Mouse (Mus musculus): ENCODE results near the gene Eci2. TPM values are rescaled to one million over a fixed set of nuclear protein-coding genes. Genes with fewer than 3 reads are reported as not detected.
A peak's percentile ranks its signal among the peaks of the same experiment; 100 is the strongest.
"Not testable (repeated sequence)": the region's sequence is repeated elsewhere in the genome, so short reads cannot be mapped to it uniquely, and the experiment has no call there.

Gene Eci2
- polyA plus RNA-seq, 1 experiment = 82.4 TPM

GRCm38 (mm10) chr13:34993983-34994811, 32.7 kb downstream of the Eci2 start:
- no peaks in the 10 kb centered on the region for H3K27me3 ChIP-seq (ENCODE audit: control insufficient read depth, insufficient read depth, low read length)
- DNase-seq = peak; percentile 94
- peaks cover 2% of the 10 kb centered on the region for H3K4me1 ChIP-seq (replicated peaks; ENCODE audit: control insufficient read depth, insufficient read depth, low read length)
- peak; percentile 67 for TF ChIP-seq POLR2A (IDR thresholded peaks at IDR 0.05; ENCODE audit: control insufficient read depth, extremely low read depth, insufficient read depth, low read length, poor library complexity)
- no peak for TF ChIP-seq CTCF (IDR thresholded peaks at IDR 0.05; ENCODE audit: borderline replicate concordance, control insufficient read depth, extremely low read depth, insufficient read depth, low read length, poor library complexity)
- peak overlapping the region; percentile 12; the same call in 1 of the 2 replicates for H3K27ac ChIP-seq (ENCODE audit: control insufficient read depth, insufficient read depth, low read length)
- H3K36me3 ChIP-seq (ENCODE audit: control insufficient read depth, insufficient read depth, low read length) = peaks cover 8% of the 10 kb centered on the region
- WGBS = 2% methylated on average over 33 of the region's 33 CpGs
- H3K4me3 ChIP-seq (ENCODE audit: control insufficient read depth, insufficient read depth, low read length) = peak overlapping the region; percentile 96

GRCm38 (mm10) chr13:34993595-34993982, 33.3 kb downstream of the Eci2 start:
- peaks cover 2% of the 10 kb centered on the region for H3K4me1 ChIP-seq (replicated peaks; ENCODE audit: control insufficient read depth, insufficient read depth, low read length)
- peak overlapping the region; percentile 12; the same call in 1 of the 2 replicates for H3K27ac ChIP-seq (ENCODE audit: control insufficient read depth, insufficient read depth, low read length)
- no peaks in the 10 kb centered on the region for H3K27me3 ChIP-seq (ENCODE audit: control insufficient read depth, insufficient read depth, low read length)
- H3K36me3 ChIP-seq (ENCODE audit: control insufficient read depth, insufficient read depth, low read length) = peaks cover 14% of the 10 kb centered on the region
- 1% methylated on average over 22 of the region's 22 CpGs for WGBS
- H3K4me3 ChIP-seq (ENCODE audit: control insufficient read depth, insufficient read depth, low read length) = peak overlapping the region; percentile 96
- TF ChIP-seq POLR2A (IDR thresholded peaks at IDR 0.05; ENCODE audit: control insufficient read depth, extremely low read depth, insufficient read depth, low read length, poor library complexity) (no peak), CTCF (IDR thresholded peaks at IDR 0.05; ENCODE audit: borderline replicate concordance, control insufficient read depth, extremely low read depth, insufficient read depth, low read length, poor library complexity) (no peak)
- peak; percentile 47 for DNase-seq

DNA sequence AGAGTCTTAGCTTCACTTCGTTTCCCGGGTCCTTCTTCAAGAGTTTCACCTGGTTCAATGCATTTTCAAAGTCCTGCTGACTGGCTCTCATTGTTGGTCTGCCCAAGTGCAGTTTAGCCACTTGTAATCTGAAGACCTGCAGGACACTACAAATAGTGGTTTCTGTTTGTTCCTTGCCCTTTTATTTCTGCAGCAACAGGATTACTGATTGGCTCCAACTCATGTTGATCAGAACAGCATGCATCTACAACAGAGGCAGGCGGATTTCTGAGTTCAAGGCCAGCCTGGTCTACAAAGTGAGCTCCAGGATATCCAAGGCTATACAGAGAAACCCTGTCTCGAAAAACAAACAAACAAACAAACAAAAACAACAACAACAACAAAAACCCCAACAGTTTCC, 33.8 kb downstream of the Eci2 start:
- WGBS = 75% methylated on average over 4 of the region's 4 CpGs
- H3K4me1 ChIP-seq (replicated peaks; ENCODE audit: control insufficient read depth, insufficient read depth, low read length) = peaks cover 2% of the 10 kb centered on the region
- no peaks in the 10 kb centered on the region for H3K27me3 ChIP-seq (ENCODE audit: control insufficient read depth, insufficient read depth, low read length)
- no peak for DNase-seq
- no peak overlapping the region for H3K27ac ChIP-seq (ENCODE audit: control insufficient read depth, insufficient read depth, low read length)
- no peak overlapping the region for H3K4me3 ChIP-seq (ENCODE audit: control insufficient read depth, insufficient read depth, low read length)
- TF ChIP-seq CTCF (IDR thresholded peaks at IDR 0.05; ENCODE audit: borderline replicate concordance, control insufficient read depth, extremely low read depth, insufficient read depth, low read length, poor library complexity) = no peak
- no peak for TF ChIP-seq POLR2A (IDR thresholded peaks at IDR 0.05; ENCODE audit: control insufficient read depth, extremely low read depth, insufficient read depth, low read length, poor library complexity)
- peaks cover 19% of the 10 kb centered on the region for H3K36me3 ChIP-seq (ENCODE audit: control insufficient read depth, insufficient read depth, low read length)

GRCm38 (mm10) chr13:34991581-34992273, 35.2 kb downstream of the Eci2 start:
- Histone ChIP-seq H3K36me3 (ENCODE audit: control insufficient read depth, insufficient read depth, low read length) (peaks cover 33% of the 10 kb centered on the region), H3K4me3 (ENCODE audit: control insufficient read depth, insufficient read depth, low read length) (no peak overlapping the region), H3K27me3 (ENCODE audit: control insufficient read depth, insufficient read depth, low read length) (no peaks in the 10 kb centered on the region), H3K4me1 (replicated peaks; ENCODE audit: control insufficient read depth, insufficient read depth, low read length) (peaks cover 2% of the 10 kb centered on the region), H3K27ac (ENCODE audit: control insufficient read depth, insufficient read depth, low read length) (no peak overlapping the region)
- no peak for TF ChIP-seq POLR2A (IDR thresholded peaks at IDR 0.05; ENCODE audit: control insufficient read depth, extremely low read depth, insufficient read depth, low read length, poor library complexity)
- no peak for TF ChIP-seq CTCF (IDR thresholded peaks at IDR 0.05; ENCODE audit: borderline replicate concordance, control insufficient read depth, extremely low read depth, insufficient read depth, low read length, poor library complexity)
- 92% methylated on average over 4 of the region's 4 CpGs for WGBS
- DNase-seq = no peak

DNA sequence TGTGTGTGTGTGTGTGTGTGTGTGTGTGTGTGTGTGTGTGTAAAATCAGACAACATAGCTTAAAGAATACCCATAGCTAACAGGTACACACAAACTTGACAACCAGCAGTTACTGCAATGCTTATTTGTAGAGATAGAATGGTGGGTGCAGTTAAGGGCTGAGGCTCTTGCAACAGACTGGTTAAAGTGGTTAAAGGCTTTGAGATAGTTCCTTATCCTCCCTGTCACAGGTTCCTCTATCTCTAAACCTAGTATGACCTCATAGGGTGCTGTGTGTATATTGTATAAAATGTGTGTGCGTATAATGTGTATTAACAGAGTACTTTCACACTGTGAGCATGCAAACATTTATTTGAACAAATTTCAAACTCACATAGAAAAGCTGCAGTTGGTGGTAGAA, 43.4 kb downstream of the Eci2 start:
- not testable (repeated sequence) for H3K27me3 ChIP-seq (ENCODE audit: control insufficient read depth, insufficient read depth, low read length); H3K4me1 ChIP-seq (replicated peaks; ENCODE audit: control insufficient read depth, insufficient read depth, low read length); H3K27ac ChIP-seq (ENCODE audit: control insufficient read depth, insufficient read depth, low read length); DNase-seq; H3K4me3 ChIP-seq (ENCODE audit: control insufficient read depth, insufficient read depth, low read length)
- H3K36me3 ChIP-seq (ENCODE audit: control insufficient read depth, insufficient read depth, low read length) = peaks cover 80% of the 10 kb centered on the region
- whole genome bisulfite sequencing = 100% methylated on average over 1 of the region's 1 CpGs

DNA sequence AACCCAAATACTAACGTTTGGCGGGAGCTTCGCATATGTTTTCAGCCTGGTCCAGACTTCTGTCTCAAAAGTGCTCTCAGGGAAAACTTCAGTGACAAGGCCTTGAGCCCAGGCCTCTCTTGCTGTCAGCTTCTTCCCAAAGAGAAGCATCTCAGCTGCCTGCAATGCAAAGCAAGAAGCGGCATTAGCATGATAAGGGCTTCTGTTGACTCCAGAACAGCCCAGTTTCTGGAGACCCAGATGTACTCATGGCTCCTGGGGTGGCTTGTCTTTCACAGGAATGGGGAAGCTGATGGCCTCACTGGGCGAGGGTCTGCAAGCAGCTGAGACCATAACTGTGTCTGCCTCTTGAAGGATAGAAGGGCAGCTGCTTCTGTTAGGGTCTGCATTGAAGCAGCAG, 48.3 kb downstream of the Eci2 start:
- H3K36me3 ChIP-seq (ENCODE audit: control insufficient read depth, insufficient read depth, low read length) = peaks cover 58% of the 10 kb centered on the region
- 93% methylated on average over 5 of the region's 5 CpGs for WGBS
- not testable (repeated sequence) for H3K4me1 ChIP-seq (replicated peaks; ENCODE audit: control insufficient read depth, insufficient read depth, low read length); H3K27ac ChIP-seq (ENCODE audit: control insufficient read depth, insufficient read depth, low read length); DNase-seq; H3K4me3 ChIP-seq (ENCODE audit: control insufficient read depth, insufficient read depth, low read length); H3K27me3 ChIP-seq (ENCODE audit: control insufficient read depth, insufficient read depth, low read length)

Data from thymus, adult 2 months (tissue).